ENCODE assay signal across 8 mouse cellular contexts in genomic region chr2:35514051-35514892, GRCm38 (mm10). TPM values are rescaled to one million over a fixed set of nuclear protein-coding genes. Genes with fewer than 3 reads are reported as not detected.
A peak's percentile ranks its signal among the peaks of the same experiment; 100 is the strongest.
DNase-seq lines count a peak whose midpoint lies in the region; ATAC-seq and TF ChIP-seq lines count a peak whose summit lies in the region.

No protein-coding gene starts in this region.

- peaks cover 11% of the 10 kb centered on the region for H3K4me1 ChIP-seq in hindbrain, embryonic 14.5 days (replicated peaks; ENCODE audit: control insufficient read depth, insufficient read depth, low read length)
- H3K4me1 ChIP-seq in limb, embryonic 10.5 days, result peaks cover 25% of the 10 kb centered on the region
- H3K4me1 ChIP-seq in neural tube, embryonic 14.5 days (ENCODE audit: control insufficient read depth, insufficient read depth, low read length), result peaks cover 5% of the 10 kb centered on the region

- DNase-seq in urinary bladder, postnatal 4 days (ENCODE audit: low spot score in 2 of 2), result peak; percentile 77 to 89
- no peak for DNase-seq in urinary bladder, adult 2 months (ENCODE audit: low spot score)
- peak; percentile 71 for DNase-seq in gastrocnemius, adult 2 months
- peak; percentile 75 for DNase-seq in hindbrain, embryonic 14.5 days (ENCODE audit: low spot score)
- DNase-seq in limb, embryonic 10.5 days (ENCODE audit: low spot score), result no peak
- no peak for DNase-seq in thymus, postnatal 14 days
- no peak for DNase-seq in left cerebral cortex, postnatal 36 days (ENCODE audit: low spot score in 2 of 2)

- no peak for TF ChIP-seq CTCF in gastrocnemius, adult 2 months (IDR thresholded peaks at IDR 0.05)

- H3K4me2 ChIP-seq in hindbrain, embryonic 14.5 days (replicated peaks), result no peak overlapping the region
- no peak overlapping the region for H3K4me2 ChIP-seq in neural tube, embryonic 14.5 days (ENCODE audit: low read depth, low read length)

- peak; percentile 85 for ATAC-seq in hindbrain, embryonic 14.5 days (ENCODE audit: low FRiP score)
- ATAC-seq in neural tube, embryonic 14.5 days (ENCODE audit: low read depth), result peak; percentile 87

- H3K9ac ChIP-seq in hindbrain, embryonic 14.5 days, result no peak overlapping the region
- H3K9ac ChIP-seq in neural tube, embryonic 14.5 days (replicated peaks; ENCODE audit: low read depth, low read length), result 0 out of 2 replicates have a peak overlapping the region, but pooled peaks have one; percentile 1

- intact Hi-C loops in gastrocnemius, adult 2 months (cut with DNase I), result loop anchor here (10.0 kb wide), 1 partner anchor 219 kb away; no protein-coding TSS in a partner anchor
- intact Hi-C loops in left cerebral cortex, postnatal 36 days (cut with DNase I), result no loop called here

- no peaks in the 10 kb centered on the region for H3K36me3 ChIP-seq in hindbrain, embryonic 14.5 days (replicated peaks; ENCODE audit: control insufficient read depth, insufficient read depth)
- no peaks in the 10 kb centered on the region for H3K36me3 ChIP-seq in limb, embryonic 10.5 days
- H3K36me3 ChIP-seq in neural tube, embryonic 14.5 days (ENCODE audit: control insufficient read depth, insufficient read depth, low read length), result no peaks in the 10 kb centered on the region

- H3K4me3 ChIP-seq in gastrocnemius, adult 2 months, result peak overlapping the region; percentile 38
- H3K4me3 ChIP-seq in hindbrain, embryonic 14.5 days (replicated peaks; ENCODE audit: low read length), result no peak overlapping the region
- H3K4me3 ChIP-seq in limb, embryonic 10.5 days, result no peak overlapping the region
- no peak overlapping the region for H3K4me3 ChIP-seq in neural tube, embryonic 14.5 days (ENCODE audit: low read depth, low read length)

- H3K9me3 ChIP-seq in hindbrain, embryonic 14.5 days (ENCODE audit: control insufficient read depth, low read length), result no peaks in the 10 kb centered on the region
- H3K9me3 ChIP-seq in limb, embryonic 10.5 days (replicated peaks), result no peaks in the 10 kb centered on the region; the same call in 1 of the 2 replicates
- no peaks in the 10 kb centered on the region for H3K9me3 ChIP-seq in neural tube, embryonic 14.5 days (ENCODE audit: control insufficient read depth, low read length)

- WGBS in hindbrain, embryonic 14.5 days, result 45% methylated on average over 14 of the region's 14 CpGs
- WGBS in limb, embryonic 10.5 days, result 72% methylated on average over 14 of the region's 14 CpGs
- 28% methylated on average over 14 of the region's 14 CpGs for WGBS in neural tube, embryonic 14.5 days

- H3K27me3 ChIP-seq in hindbrain, embryonic 14.5 days (ENCODE audit: control insufficient read depth, insufficient read depth, low read length), result no peaks in the 10 kb centered on the region
- no peaks in the 10 kb centered on the region for H3K27me3 ChIP-seq in limb, embryonic 10.5 days (ENCODE audit: low read depth, poor library complexity, severe bottlenecking)
- H3K27me3 ChIP-seq in neural tube, embryonic 14.5 days (ENCODE audit: control insufficient read depth, insufficient read depth, low read length), result no peaks in the 10 kb centered on the region

- H3K27ac ChIP-seq in gastrocnemius, adult 2 months, result peak overlapping the region; percentile 72
- H3K27ac ChIP-seq in hindbrain, embryonic 14.5 days, result peak overlapping the region; percentile 61
- H3K27ac ChIP-seq in limb, embryonic 10.5 days, result peak overlapping the region; percentile 61
- H3K27ac ChIP-seq in neural tube, embryonic 14.5 days (ENCODE audit: low read depth, low read length), result peak overlapping the region; percentile 70

RNA-seq across cellular contexts. Expression of gene Dab2ip, which starts 43.8 kb away (rescaled TPM):
- 65.2 and 77.8 TPM in 2 replicates for polyA plus RNA-seq in urinary bladder, adult 2 months (2012; rRNA removed)
- total RNA-seq in gastrocnemius, adult 2 months (2021), result 10 to 100 TPM; 38.2 to 52.0 TPM
- 48.4 and 52.2 TPM in 2 replicates for polyA plus RNA-seq in hindbrain, embryonic 14.5 days (2014; fragmentation: Nextera tagmentation; extraction: Ambion mirVana)
- 44.0 and 49.7 TPM in 2 replicates for polyA plus RNA-seq in limb, embryonic 10.5 days (2016; fragmentation: Nextera tagmentation; extraction: Ambion mirVana)
- 48.5 and 54.1 TPM in 2 replicates for polyA plus RNA-seq in neural tube, embryonic 14.5 days (2014; fragmentation: Nextera tagmentation; extraction: Ambion mirVana)
- total RNA-seq in left cerebral cortex, postnatal 36 days (2021), result 100 to 1,000 TPM; 144 to 156 TPM

RNA-seq across cellular contexts. Expression of gene Ggta1, which starts 51.2 kb away (rescaled TPM):
- polyA plus RNA-seq in urinary bladder, adult 2 months (2012; rRNA removed), result 16.5 and 17.1 TPM in 2 replicates
- 10 to 100 TPM in 1 of 2 experiments, 1 to 10 TPM in 1; 6.3 to 11.2 TPM for total RNA-seq in gastrocnemius, adult 2 months (2021)
- polyA plus RNA-seq in hindbrain, embryonic 14.5 days (2014; fragmentation: Nextera tagmentation; extraction: Ambion mirVana), result 7.8 and 8.4 TPM in 2 replicates
- polyA plus RNA-seq in limb, embryonic 10.5 days (2016; fragmentation: Nextera tagmentation; extraction: Ambion mirVana), result 6.5 and 6.6 TPM in 2 replicates
- polyA plus RNA-seq in neural tube, embryonic 14.5 days (2014; fragmentation: Nextera tagmentation; extraction: Ambion mirVana), result 5.3 and 8.9 TPM in 2 replicates
- 1 to 10 TPM; 3.3 to 3.8 TPM for total RNA-seq in left cerebral cortex, postnatal 36 days (2021)

Comparison
In these comparisons a context has a peak if more than half of its experiments do, and no peak if none do; other contexts are left out.
1. DNase-seq: peak in urinary bladder, postnatal 4 days (2 of 2), gastrocnemius, adult 2 months (single experiment) and hindbrain, embryonic 14.5 days (single experiment); none in urinary bladder, adult 2 months (single experiment), limb, embryonic 10.5 days (single experiment), thymus, postnatal 14 days (single experiment) and left cerebral cortex, postnatal 36 days (0 of 2).
2. Peak in every context shown above with its lines, with median percentiles within 50 percentile points of each other: H3K27ac ChIP-seq.